Mouse (Mus musculus): Measurements from ENCODE around the gene Gper1. TPM values are rescaled to one million over a fixed set of nuclear protein-coding genes. Genes with fewer than 3 reads are reported as not detected.
A peak's percentile ranks its signal among the peaks of the same experiment; 100 is the strongest.

Gene Gper1
- polyA plus RNA-seq, 1 experiment: not detected

DNA sequence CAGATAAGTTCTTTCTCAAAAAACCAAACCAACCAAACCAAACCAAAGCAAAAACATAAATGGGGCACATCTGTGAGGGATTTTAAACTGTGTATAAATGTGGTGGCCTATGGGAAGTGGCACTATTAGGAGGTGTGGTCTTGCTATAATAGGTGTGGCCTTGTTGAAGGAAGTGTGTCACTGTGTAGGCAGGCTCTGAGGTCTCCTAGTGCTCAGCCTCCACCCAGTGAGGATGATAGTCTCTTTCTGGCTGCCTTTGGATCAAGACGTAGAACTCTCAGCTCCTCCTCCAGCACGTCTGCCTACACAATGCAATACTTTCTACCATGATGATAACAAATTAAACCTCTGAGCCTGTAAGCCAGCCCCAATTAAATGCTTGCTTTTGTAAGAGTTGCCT lies 43.4 kb downstream of the Gper1 start:
- no peak for TF ChIP-seq CTCF (IDR thresholded peaks at IDR 0.05; ENCODE audit: control insufficient read depth, insufficient read depth, low read length)
- no peak for TF ChIP-seq POLR2A (IDR thresholded peaks at IDR 0.05; ENCODE audit: borderline replicate concordance, control insufficient read depth, low read depth, low read length)
- H3K27ac ChIP-seq (ENCODE audit: control insufficient read depth, insufficient read depth, low read depth, low read length, poor library complexity): no peak overlapping the region
- 44% methylated on average over 2 of the region's 2 CpGs for WGBS
- no peak overlapping the region for H3K4me3 ChIP-seq (replicated peaks; ENCODE audit: control insufficient read depth, low read depth, low read length)
- no peaks in the 10 kb centered on the region for H3K4me1 ChIP-seq (ENCODE audit: control insufficient read depth, insufficient read depth, low read length)

DNA sequence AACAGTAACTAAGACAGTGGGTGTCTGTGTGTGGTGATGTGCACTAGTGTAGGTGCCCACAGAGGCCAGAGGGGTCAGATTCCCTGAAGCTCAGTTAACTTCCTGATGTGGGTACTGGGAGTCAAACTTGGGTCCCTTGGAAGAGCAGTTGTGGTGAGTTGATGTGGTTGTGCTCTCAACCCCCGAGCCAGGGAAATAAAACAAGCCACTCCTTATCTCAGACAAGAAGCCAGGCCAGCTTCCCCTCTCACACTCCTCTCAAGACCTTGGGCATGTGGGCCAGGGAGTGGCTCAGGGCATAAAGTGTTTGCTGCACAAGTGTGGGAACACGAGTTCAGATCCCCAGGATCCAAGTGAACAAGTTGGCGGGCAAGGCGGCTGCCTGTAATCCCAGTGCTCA lies 43.9 kb downstream of the Gper1 start:
- no peak overlapping the region for H3K27ac ChIP-seq (ENCODE audit: control insufficient read depth, insufficient read depth, low read depth, low read length, poor library complexity)
- no peaks in the 10 kb centered on the region for H3K4me1 ChIP-seq (ENCODE audit: control insufficient read depth, insufficient read depth, low read length)
- WGBS: 52% methylated on average over 4 of the region's 4 CpGs
- no peak for TF ChIP-seq CTCF (IDR thresholded peaks at IDR 0.05; ENCODE audit: control insufficient read depth, insufficient read depth, low read length)
- no peak for TF ChIP-seq POLR2A (IDR thresholded peaks at IDR 0.05; ENCODE audit: borderline replicate concordance, control insufficient read depth, low read depth, low read length)
- no peak overlapping the region for H3K4me3 ChIP-seq (replicated peaks; ENCODE audit: control insufficient read depth, low read depth, low read length)

GRCm38 (mm10) chr5:139467998-139468397 lies 45.0 kb downstream of the Gper1 start:
- Histone ChIP-seq H3K27ac (ENCODE audit: control insufficient read depth, insufficient read depth, low read depth, low read length, poor library complexity) (no peak overlapping the region), H3K4me1 (ENCODE audit: control insufficient read depth, insufficient read depth, low read length) (no peaks in the 10 kb centered on the region), H3K4me3 (replicated peaks; ENCODE audit: control insufficient read depth, low read depth, low read length) (no peak overlapping the region)
- WGBS: 54% methylated on average over 5 of the region's 5 CpGs
- TF ChIP-seq POLR2A (IDR thresholded peaks at IDR 0.05; ENCODE audit: borderline replicate concordance, control insufficient read depth, low read depth, low read length) (no peak), CTCF (IDR thresholded peaks at IDR 0.05; ENCODE audit: control insufficient read depth, insufficient read depth, low read length) (peak; percentile 24; the same call in 1 of the 2 replicates)

GRCm38 (mm10) chr5:139474741-139475140 lies 51.8 kb downstream of the Gper1 start:
- 84% methylated on average over 9 of the region's 9 CpGs for WGBS
- no peak for TF ChIP-seq POLR2A (IDR thresholded peaks at IDR 0.05; ENCODE audit: borderline replicate concordance, control insufficient read depth, low read depth, low read length)
- Histone ChIP-seq H3K4me1 (ENCODE audit: control insufficient read depth, insufficient read depth, low read length) (no peaks in the 10 kb centered on the region), H3K27ac (ENCODE audit: control insufficient read depth, insufficient read depth, low read depth, low read length, poor library complexity) (no peak overlapping the region), H3K4me3 (replicated peaks; ENCODE audit: control insufficient read depth, low read depth, low read length) (no peak overlapping the region)

Other genes with a start within 250 kb of the Gper1 start
- 26.5 and 27.1 TPM in 2 replicates for gene Sun1, start 222.5 kb upstream of the Gper1 start, polyA plus RNA-seq (2011; ENCODE audit: insufficient read depth, insufficient read length, low replicate concordance, missing spikeins)
- gene Get4, start 170.8 kb upstream of the Gper1 start, polyA plus RNA-seq (2011; ENCODE audit: insufficient read depth, insufficient read length, low replicate concordance, missing spikeins): 43.5 and 60.2 TPM in 2 replicates
- 12.1 and 26.4 TPM in 2 replicates for gene Adap1, start 97.5 kb upstream of the Gper1 start, polyA plus RNA-seq (2011; ENCODE audit: insufficient read depth, insufficient read length, low replicate concordance, missing spikeins)
- 27.6 and 39.3 TPM in 2 replicates for gene Cox19, start 71.7 kb upstream of the Gper1 start, polyA plus RNA-seq (2011; ENCODE audit: insufficient read depth, insufficient read length, low replicate concordance, missing spikeins)
- gene Cyp2w1, start 70.5 kb upstream of the Gper1 start, polyA plus RNA-seq (2011; ENCODE audit: insufficient read depth, insufficient read length, low replicate concordance, missing spikeins): not detected in 2 replicates
- gene Gpr146, start 45.5 kb upstream of the Gper1 start, polyA plus RNA-seq (2011; ENCODE audit: insufficient read depth, insufficient read length, low replicate concordance, missing spikeins): 14.6 and 20.1 TPM in 2 replicates
- 0.88 and 4.0 TPM in 2 replicates for gene C130050O18Rik, start 17.9 kb upstream of the Gper1 start, polyA plus RNA-seq (2011; ENCODE audit: insufficient read depth, insufficient read length, low replicate concordance, missing spikeins)
- gene 3110082I17Rik, start 37.4 kb downstream of the Gper1 start, polyA plus RNA-seq (2011; ENCODE audit: insufficient read depth, insufficient read length, low replicate concordance, missing spikeins): 11.8 and 12.8 TPM in 2 replicates
- 4.1 and 6.9 TPM in 2 replicates for gene Zfand2a, start 61.4 kb downstream of the Gper1 start, polyA plus RNA-seq (2011; ENCODE audit: insufficient read depth, insufficient read length, low replicate concordance, missing spikeins)
- not detected in 2 replicates for gene Uncx, start 120.3 kb downstream of the Gper1 start, polyA plus RNA-seq (2011; ENCODE audit: insufficient read depth, insufficient read length, low replicate concordance, missing spikeins)